Mouse (Mus musculus) CD8-positive naive resting alpha-beta T cell, adult 2 months (primary cell): ENCODE results near the gene Lztr1.

Experiments used
- DNase-seq, 2 experiments: peaks; one replicate each; pipeline ENCODE4 v3.0.0; 2022; ENCODE audit warnings: low read depth in 2 of 2, low spot score in 2 of 2

Gene Lztr1

DNA sequence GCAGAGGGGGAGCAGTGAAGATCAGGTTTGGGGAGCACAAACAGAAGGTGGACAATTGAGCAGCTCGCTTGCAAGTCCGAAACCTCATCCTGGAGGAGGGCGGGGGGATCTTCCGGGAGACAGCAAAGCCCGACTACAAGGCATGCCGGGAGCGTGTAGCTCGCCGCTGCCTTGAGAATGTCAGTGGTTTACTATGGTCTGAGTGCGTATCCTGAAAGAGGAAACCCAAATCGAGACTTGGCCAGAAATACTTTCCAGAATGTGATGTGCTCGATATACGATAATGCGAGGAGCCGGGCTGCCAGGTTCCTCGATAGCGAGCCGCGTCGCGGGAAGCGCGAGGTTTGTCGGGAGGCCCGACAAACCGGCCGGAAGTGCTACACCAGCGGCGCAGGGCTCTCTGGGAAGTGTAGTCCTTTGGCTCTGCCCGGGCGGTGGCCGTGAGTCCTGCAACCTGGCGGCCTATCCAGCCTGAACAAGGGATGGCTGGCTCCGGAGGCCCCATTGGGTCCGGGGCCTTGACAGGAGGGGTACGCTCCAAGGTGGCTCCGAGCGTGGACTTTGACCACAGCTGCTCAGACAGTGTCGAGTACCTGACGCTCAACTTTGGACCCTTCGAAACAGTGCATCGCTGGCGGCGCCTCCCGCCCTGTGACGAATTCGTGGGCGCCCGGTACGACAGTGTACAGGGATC, at the start of gene Lztr1:
TSS of gene Lztr1 (plus strand) at position 143 of the 694 bp plus-strand sequence.
- peak; percentile 75 to 78 for DNase-seq

DNA sequence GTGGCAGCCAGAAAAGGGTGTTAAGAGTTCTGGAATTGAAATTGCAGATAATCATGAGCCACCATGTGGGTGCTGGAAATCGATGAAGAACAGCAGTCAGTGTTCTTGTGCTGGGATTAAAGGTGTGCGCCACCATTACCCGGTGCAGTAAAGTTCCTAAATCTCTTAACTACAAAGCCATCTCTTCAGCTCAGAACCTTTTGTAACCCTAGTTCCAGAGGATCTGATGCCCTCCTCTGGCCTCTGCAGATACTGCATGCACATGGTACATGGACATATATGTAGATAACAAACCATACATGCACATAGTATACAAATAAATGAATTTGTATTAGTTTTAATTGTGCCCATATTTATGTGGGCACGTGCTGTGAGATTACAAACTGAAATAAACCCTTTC, 48.2 kb upstream of the Lztr1 start:
- DNase-seq, result peak; percentile 33 to 61

DNA sequence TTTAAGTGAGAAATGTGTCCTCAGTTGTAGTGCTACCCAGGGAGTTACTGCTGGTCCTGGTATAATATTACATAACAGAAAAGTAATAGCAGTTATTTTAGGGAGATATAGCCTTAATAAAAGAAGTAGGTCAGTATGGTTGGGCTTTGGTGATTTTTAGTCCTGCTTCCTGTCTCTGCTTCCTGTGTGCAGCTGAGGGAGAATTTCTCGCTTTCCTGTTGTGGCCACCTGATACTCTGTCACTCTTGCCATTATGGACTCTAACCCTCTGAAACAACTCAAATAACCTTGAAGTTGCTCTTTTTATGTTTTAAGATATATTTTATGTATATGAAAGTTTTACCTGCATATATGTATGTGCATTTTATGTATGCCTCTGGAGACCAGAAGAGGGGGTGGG, 46.9 kb upstream of the Lztr1 start:
- DNase-seq, result no peak

DNA sequence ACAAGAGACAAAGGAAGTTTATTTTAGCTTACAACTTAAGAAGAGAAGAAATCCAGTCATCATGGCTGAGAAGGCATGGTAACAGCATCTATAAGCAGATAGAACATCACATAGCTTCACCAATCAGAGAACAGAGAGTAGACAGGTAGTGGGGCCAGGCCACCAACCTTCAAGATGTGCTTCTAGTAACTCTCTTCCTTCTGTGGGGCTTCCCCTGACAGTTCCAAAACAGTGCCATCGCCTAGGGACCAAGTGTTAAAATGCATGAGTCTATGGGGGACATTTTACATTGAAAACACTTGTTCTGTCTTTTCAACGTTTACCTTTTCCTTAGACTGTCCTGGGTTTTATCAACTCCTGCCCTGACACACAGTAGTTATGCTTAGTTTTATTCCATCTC, 45.3 kb upstream of the Lztr1 start:
- DNase-seq, result no peak

DNA sequence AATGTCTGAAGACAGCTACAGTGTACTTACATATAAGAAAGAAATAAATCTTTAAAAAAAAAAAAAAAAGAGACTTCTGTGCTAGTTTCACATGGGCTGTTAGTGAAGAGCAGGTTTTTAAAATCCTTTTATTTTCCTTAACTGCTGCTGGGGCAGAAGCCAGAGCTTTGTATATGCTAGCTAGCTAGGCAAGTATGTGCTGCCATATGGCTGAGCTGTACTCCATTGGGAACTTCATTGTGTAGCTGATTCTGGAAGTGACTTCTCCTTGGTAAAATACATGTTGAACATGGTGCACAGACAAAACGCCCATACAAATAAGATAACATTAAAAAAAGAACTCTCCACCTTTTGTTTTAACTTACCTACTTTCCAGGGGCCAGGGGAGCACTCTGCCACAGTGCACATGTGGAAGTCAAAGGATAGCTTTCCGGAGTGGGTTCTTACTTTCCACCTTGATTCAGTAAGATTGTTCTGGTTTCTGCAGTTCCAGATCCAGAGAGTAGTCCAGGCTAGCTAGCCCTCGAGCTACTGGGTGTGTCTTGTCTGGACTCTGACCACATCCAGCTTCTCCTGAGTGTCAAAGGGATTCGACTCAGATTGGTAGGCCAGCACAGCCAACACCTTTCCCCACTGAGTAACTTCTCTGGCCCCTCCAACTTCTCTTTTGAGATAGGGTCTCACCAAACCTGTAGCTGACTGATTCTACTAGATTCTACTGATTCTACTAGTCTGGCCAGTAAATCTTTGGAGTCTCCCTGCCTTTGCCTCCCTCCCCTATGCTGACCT, 41.4 kb upstream of the Lztr1 start:
- DNase-seq, result no peak

DNA sequence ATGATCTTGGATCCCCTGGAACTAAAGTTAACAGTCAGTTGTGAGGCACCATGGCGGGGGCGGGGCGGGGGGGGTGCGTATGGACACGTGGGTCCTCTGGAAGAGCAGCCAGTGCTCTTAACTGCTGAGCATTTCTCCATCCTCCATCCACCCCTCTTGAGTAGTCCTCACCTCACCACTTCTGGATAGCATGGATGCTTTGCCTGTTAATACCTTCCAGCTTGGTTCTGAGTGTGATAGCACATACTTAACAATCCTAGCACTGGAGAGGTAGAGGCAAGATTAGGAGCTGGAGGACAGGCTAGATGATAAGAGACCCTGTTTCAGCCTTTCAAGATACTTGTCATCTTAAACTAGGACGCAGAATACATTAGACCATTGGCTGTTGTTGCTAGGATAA, 36.0 kb upstream of the Lztr1 start:
- no peak for DNase-seq

DNA sequence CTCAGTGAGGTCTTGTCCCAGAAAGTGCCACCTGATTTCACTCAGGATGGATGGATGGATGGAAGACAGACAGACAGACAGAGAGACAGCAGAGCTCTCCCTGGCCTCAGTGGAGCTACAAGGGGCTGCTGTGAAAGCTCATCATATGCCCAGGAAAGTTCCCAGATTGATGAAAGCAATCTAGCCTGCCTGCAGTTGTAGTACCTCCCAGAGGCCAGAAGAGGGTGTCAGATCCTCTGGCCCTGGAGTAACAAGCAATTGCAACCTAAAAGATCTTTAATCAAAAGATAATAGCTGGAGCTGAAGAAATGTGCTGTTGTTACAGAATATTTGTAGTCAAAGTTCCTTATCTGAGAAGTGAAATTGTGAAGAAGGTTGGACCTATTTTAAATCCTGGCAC, 34.4 kb upstream of the Lztr1 start:
- peak in 1 of 2 experiments; percentile 44 for DNase-seq

DNA sequence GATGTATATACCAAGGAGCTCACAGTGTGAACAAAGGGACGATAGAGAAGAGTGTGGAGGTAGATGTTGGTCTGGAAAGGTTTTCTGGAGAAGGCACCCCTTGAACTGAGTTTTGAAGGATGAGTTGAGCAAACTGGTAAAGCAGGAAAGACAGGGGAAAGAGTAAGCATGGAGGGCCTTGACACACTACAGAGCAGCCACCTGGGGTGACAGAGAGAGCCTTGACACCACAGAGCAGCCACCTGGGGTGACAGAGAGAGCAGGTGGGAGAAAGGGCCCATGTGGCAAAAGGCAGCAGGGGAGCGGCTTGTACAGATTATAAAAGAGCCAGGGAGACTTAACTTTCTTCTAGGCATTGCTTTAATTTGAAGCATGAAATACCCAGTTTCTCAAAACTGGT, 33.7 kb upstream of the Lztr1 start:
- no peak for DNase-seq

DNA sequence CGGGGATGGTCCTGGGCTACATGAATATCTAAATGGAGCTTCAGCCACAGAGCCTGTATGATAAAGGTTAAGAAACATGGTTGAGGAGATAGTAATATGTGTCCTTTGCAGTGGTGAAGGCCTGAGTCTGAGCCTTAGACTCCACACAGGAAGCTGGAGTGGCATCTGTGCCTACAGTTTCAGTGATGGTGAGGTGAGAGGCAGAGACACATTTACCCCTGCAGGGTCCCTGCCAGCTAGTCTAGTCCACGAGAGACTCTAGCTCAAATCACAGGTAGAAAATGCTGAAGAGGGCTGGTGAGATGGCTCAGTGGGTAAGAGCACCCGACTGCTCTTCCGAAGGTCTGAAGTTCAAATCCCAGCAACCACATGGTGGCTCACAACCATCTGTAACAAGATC, 33.2 kb upstream of the Lztr1 start:
- DNase-seq, result no peak

DNA sequence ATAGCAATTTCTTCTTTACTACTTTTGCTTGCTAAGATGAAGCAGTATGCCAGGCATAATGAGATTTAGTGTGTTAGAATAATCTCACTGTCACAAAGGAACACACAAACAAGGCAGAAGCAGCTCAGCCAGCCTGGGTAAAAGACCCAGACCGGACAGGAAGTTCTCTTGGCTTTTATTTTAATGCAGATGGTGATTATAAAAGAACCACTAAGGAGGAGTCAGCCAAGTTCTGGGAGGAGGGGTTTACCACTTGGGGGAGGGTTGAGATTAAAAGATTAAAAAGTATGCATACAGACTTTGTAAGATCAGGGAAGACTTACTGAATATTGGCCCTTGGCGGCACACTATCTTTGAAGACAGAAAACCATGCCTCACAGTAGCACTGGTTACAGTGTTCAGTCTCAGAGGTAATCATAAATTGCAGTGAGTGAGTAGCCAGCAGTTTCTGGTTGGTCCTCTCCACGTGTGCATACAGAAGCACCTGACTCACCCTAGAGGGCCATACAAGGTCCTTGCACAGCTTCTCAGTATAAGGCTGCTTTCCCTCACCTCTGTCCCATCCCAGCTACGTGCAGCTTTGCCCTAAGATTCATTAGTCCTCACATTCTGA, 30.1 kb upstream of the Lztr1 start:
- DNase-seq, result no peak

DNA sequence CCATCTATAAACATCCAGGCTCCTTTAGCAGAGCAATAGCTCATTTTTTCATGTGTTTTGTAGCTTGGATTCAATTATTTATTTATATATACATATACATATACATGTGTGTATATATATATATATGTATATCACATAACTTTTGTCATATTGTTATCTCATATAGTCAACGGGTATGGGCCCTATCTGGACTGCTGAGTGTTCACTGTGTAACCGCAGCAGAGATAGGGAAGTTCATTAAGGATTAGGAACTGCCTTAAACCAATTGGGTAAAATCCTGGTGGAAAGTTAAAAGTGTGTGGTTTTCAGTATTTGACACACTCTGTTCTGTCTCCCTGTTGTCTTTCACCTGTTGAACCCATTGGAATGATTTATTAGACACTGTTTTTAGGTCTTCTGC, 27.0 kb upstream of the Lztr1 start:
- DNase-seq, result no peak

DNA sequence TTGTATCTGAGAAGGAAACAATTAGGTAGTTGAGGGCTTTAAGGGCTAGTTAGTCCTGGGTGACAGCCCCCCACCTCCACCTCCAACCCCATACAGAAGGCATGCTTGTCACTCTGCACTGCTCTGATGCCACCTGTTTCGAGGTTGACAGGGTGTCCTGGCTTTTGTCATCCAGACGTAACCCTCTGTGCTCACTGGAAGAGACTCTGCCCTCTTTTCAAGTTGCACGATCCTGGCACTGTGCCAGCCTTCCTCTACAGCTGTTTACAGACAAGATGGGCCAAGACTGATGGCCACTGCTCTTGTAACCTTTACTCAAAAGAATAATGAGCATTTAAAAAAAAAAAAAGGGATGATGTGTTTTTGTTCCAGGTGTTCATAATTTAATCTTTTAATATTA, 22.0 kb upstream of the Lztr1 start:
- DNase-seq, result peak in 1 of 2 experiments; percentile 7

DNA sequence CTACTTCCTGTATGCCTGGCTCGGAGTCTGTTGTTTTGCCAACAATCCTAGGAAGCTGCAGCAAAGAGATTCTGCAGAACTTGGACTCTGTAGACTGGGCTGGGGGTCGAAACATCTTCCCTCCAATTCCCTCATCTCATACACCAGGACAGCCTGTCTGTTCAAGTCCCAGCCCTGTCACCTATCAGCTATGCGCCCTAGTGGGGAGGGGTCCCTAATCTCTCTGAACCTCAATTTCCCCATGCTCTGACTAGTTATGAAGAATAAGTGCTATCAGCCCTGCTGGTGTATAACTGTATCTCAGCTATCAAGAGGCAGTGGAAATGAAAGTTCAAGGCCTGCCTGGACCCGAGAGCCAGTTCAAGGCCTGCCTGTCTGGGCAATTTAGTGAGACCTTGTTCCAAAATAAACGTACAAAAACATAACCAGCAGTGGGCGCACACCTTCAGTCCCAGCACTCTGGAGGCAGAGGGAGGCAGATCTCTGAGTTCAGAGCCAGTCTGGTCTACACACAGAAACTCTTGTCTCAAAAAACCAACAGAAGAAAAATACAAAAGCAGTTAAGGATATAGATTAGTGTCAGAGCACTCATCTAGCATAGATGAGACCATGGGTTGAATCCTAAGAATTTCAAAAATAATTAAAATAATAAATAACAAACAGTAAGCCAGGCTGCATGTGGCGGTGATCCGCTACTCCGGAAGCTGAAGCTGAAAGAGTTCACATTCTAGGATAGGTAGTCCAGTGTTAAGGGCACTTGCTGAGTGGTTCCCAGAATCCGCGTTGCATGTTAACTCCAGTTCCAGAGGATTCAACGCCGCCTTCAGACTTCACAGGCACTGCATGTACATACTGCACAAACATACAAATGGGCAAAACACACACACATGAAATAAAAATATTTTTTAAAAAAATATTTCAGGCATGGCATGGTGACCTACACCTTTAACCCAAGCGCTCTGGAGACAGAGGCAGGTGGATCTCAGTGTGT, 19.7 kb upstream of the Lztr1 start:
- peak in 1 of 2 experiments; percentile 27 for DNase-seq

DNA sequence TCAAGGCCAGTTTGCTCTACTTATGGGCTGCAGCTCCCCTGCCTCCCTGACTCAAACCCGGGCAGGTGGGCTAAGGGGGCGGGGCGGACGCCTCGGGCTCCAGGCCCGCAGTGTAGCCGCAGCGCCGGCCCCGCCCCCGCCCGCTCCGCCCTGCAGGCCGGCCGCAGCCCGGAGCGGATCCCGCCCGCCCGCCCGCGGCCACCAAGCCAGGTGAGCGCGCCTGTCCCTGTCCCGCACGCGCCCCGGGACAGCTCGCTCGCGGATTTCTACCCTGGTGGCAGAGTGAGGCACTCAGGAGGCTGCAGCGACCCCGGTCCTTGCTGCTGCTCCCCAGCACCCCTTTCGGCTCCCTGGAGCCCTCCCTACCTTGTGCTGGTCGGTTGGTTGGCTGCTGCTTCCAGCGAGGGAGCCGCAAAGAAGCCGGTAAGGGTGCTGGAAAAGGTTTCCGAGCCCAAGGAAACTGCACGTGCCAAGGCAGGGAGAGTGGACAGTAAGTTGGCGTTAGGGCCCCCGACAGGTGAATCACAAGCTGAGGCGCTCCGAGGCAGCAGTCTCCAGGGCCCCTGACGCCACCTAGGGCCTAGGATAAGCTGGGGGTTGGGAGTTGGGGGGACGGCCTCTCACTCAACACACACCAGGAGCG, 18.9 kb upstream of the Lztr1 start, which contains the start of gene Aifm3:
TSS of gene Aifm3 (plus strand) at position 143 of the 643 bp plus-strand sequence.
- peak in 1 of 2 experiments; percentile 5 for DNase-seq

DNA sequence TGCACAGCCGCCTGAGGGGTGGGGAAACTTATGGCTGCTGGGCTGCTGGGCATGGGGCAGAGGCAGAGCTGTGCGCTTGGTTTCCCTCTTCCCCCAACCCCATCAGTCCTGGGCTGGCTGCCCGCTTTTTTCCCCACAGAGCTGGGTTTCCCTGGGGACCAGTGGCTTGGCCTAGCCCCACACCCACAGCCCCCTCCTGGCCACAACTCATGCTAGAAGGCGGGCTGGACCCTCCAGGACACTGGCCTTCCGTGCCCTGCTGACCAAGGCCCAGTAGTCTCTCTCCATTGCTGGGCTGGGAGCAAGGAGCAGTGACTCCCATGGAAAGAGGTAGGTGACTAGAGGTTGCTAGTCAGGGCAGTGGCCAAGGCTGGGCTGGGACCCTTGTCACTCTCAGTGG, 17.3 kb upstream of the Lztr1 start:
- no peak for DNase-seq

DNA sequence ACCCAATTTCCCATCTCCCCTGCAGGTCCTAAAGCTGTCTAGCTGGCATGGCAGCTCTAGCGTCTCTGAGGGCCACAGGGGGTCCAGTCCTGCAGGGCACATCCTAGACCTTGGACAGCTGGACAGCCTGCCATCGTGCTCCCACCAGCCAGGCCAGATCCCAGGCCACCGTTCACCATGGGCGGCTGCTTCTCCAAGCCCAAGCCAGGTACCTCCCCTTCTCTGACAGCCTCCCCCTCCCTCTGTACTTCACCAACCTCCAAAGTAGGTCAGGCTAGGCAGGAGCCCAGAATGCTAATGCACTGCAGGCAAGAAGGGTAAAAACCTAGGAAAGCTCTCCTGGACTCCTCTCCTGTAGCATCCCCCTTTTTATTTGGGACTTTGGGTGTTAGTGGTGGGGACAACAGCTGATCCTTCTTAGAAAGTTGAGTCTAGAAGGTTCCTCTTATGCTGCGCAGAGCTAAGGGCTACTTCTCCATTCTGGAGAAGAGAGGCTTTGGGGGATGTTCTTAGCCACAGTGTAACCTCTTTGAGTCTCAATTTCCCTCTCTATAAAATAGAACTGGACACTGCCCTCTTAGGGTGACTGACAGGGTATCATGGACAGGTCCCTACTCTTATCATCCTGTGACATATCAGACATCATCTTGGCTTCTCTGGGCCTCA, 16.5 kb upstream of the Lztr1 start:
- DNase-seq, result no peak

DNA sequence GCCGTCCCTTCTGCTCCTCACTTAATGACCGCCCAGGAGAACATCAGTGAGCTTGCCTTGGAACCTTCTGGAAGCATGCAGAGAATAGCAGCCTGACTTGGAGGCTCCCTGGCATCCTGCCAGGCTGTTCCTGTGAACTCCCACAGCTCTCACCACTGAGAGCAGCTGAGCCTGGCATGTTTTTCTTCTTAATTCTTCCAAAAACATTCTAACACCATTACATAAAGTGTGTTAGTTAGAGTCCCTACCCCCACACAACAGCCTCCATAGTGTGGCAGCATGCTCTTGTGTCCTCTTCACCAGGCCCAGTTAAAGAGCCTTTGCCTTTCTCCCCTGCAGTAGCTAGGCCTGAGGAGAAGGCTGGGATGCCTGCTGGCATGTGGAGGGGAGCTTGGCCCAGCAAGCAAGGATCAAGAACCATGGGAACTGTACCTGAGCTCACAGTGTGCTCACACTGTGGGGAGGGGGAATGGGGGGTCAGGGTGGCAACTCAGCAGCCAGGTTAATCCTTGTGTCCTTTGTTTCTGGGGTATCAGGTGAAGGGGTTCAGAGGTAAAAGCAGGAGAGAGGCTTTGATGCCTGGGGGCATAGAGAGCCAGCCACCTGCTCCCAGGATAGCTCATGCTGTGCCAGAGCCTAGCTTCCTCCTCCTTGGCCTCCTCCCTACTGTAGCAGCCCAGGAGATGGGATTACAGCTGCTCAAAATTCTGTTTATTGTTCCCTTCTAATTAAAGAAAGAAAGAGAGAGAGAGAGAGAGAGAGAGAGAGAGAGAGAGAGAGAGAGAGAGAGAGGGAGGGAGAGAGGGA, 11.8 kb upstream of the Lztr1 start:
- no peak for DNase-seq

DNA sequence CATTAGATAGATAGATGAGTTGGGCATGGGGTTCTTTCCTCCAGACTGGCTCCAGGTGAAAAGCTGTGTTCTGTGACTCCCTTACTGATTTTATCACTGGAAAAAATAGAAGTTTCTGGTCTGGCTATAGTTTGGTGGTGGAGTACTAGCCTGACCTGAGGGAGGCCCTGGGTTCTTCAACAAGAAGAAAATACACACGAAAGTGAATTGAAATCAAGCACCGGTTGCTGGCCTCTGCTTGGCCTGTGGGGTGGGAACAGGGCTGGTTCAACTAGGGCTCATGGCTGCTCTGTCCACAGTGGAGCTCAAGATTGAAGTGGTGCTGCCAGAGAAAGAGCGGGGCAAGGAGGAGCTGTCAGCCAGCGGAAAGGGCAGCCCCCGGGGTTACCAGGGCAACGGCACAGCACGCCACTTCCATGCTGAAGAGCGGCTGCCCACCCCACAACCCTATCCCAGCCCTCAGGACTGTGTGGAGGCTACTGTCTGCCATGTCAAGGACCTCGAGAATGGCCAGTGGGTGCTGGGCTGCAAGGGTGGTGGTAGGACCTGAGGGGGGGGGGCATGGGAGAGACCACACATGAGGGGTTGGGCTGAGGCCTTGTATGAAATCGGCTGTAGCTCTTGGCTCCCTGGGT, 9.1 kb upstream of the Lztr1 start:
- no peak for DNase-seq

DNA sequence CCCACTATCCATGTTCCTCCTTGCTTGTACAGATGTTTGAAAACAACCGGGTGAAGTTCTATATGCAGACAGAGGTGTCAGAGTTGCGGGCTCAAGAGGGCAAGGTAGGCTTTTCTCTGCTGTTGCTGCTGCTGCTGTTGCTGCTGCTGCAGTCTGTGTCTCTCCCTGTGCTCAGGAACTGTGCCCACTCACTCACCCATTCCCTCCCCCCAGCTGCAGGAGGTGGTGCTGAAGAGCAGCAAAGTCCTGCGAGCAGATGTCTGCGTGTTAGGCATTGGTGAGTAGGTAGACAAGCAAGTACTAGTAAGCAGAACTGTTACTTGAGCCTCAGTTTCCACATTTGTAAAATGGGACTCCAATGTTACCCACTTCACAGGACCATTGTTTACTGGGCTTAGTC, 5.8 kb upstream of the Lztr1 start:
- no peak for DNase-seq
